Mouse (Mus musculus): ENCODE results near the gene Med7. TPM values are rescaled to one million over a fixed set of nuclear protein-coding genes. Genes with fewer than 3 reads are reported as not detected.
A peak's percentile ranks its signal among the peaks of the same experiment; 100 is the strongest.

Gene Med7
- polyA plus RNA-seq, 1 experiment = 121 TPM

- H3K4me3 ChIP-seq (replicated peaks) = peak within 1 kb of the TSS; percentile 24
- H3K27me3 ChIP-seq (replicated peaks) = peaks cover 20% of the 10 kb centered on the region
- H3K9me3 ChIP-seq = no peaks in the 10 kb centered on the region
- peaks cover 37% of the 10 kb centered on the region for H3K4me1 ChIP-seq
- H3K36me3 ChIP-seq (replicated peaks; ENCODE audit: low read length) = no peaks in the 10 kb centered on the region
- no peak for TF ChIP-seq GATA1 (IDR thresholded peaks at IDR 0.05; ENCODE audit: borderline replicate concordance, low read length)
- no peak for TF ChIP-seq FLI1 (IDR thresholded peaks at IDR 0.05; ENCODE audit: low read length)
These were observed 40.4 kb upstream of the Med7 start, which contains the start of gene Fam71b for GRCm38 (mm10) chr11:46396167-46396859. TSS of gene Fam71b (plus strand) at chr11:46396559.

- H3K27me3 ChIP-seq (replicated peaks) = peaks cover 24% of the 10 kb centered on the region
- no peak overlapping the region for H3K4me3 ChIP-seq (replicated peaks)
- TF ChIP-seq GATA1 (IDR thresholded peaks at IDR 0.05; ENCODE audit: borderline replicate concordance, low read length) = no peak
- no peak for TF ChIP-seq FLI1 (IDR thresholded peaks at IDR 0.05; ENCODE audit: low read length)
- no peaks in the 10 kb centered on the region for H3K9me3 ChIP-seq
- peaks cover 32% of the 10 kb centered on the region for H3K4me1 ChIP-seq
- no peaks in the 10 kb centered on the region for H3K36me3 ChIP-seq (replicated peaks; ENCODE audit: low read length)
These were observed 39.9 kb upstream of the Med7 start for GRCm38 (mm10) chr11:46396860-46397179.

- no peaks in the 10 kb centered on the region for H3K9me3 ChIP-seq
- no peaks in the 10 kb centered on the region for H3K36me3 ChIP-seq (replicated peaks; ENCODE audit: low read length)
- no peak overlapping the region for H3K4me3 ChIP-seq (replicated peaks)
- H3K4me1 ChIP-seq = peaks cover 23% of the 10 kb centered on the region
- H3K27me3 ChIP-seq (replicated peaks) = peaks cover 24% of the 10 kb centered on the region
- TF ChIP-seq GATA1 (IDR thresholded peaks at IDR 0.05; ENCODE audit: borderline replicate concordance, low read length) (no peak), FLI1 (IDR thresholded peaks at IDR 0.05; ENCODE audit: low read length) (no peak)
These were observed 38.8 kb upstream of the Med7 start for GRCm38 (mm10) chr11:46397900-46398299.

- no peak for TF ChIP-seq FLI1 (IDR thresholded peaks at IDR 0.05; ENCODE audit: low read length)
- no peak for TF ChIP-seq GATA1 (IDR thresholded peaks at IDR 0.05; ENCODE audit: borderline replicate concordance, low read length)
- H3K4me1 ChIP-seq = peaks cover 17% of the 10 kb centered on the region
These were observed 38.3 kb upstream of the Med7 start for GRCm38 (mm10) chr11:46398473-46398872.

GRCm38 (mm10) chr11:46398933-46399383, 37.8 kb upstream of the Med7 start:
- Histone ChIP-seq H3K36me3 (replicated peaks; ENCODE audit: low read length) (no peaks in the 10 kb centered on the region), H3K27me3 (replicated peaks) (peaks cover 26% of the 10 kb centered on the region), H3K9me3 (no peaks in the 10 kb centered on the region), H3K4me3 (replicated peaks) (no peak overlapping the region), H3K4me1 (peaks cover 13% of the 10 kb centered on the region)
- TF ChIP-seq FLI1 (IDR thresholded peaks at IDR 0.05; ENCODE audit: low read length) = no peak
- no peak for TF ChIP-seq GATA1 (IDR thresholded peaks at IDR 0.05; ENCODE audit: borderline replicate concordance, low read length)

More at GRCm38 (mm10) chr11:46398473-46398872, 38.3 kb upstream of the Med7 start:
- Histone ChIP-seq H3K4me3 (replicated peaks) (no peak overlapping the region), H3K27me3 (replicated peaks) (peaks cover 24% of the 10 kb centered on the region), H3K36me3 (replicated peaks; ENCODE audit: low read length) (no peaks in the 10 kb centered on the region), H3K9me3 (no peaks in the 10 kb centered on the region)

GRCm38 (mm10) chr11:46401555-46401954, 35.2 kb upstream of the Med7 start:
- Histone ChIP-seq H3K4me1 (peaks cover 6% of the 10 kb centered on the region), H3K4me3 (replicated peaks) (no peak overlapping the region), H3K9me3 (no peaks in the 10 kb centered on the region), H3K27me3 (replicated peaks) (peaks cover 31% of the 10 kb centered on the region), H3K36me3 (replicated peaks; ENCODE audit: low read length) (no peaks in the 10 kb centered on the region)
- TF ChIP-seq GATA1 (IDR thresholded peaks at IDR 0.05; ENCODE audit: borderline replicate concordance, low read length) (no peak), FLI1 (IDR thresholded peaks at IDR 0.05; ENCODE audit: low read length) (no peak)

GRCm38 (mm10) chr11:46404986-46405385, 31.7 kb upstream of the Med7 start:
- Histone ChIP-seq H3K9me3 (no peaks in the 10 kb centered on the region), H3K4me1 (peaks cover 2% of the 10 kb centered on the region; the same call in 1 of the 2 replicates), H3K27me3 (replicated peaks) (peaks cover 35% of the 10 kb centered on the region), H3K36me3 (replicated peaks; ENCODE audit: low read length) (no peaks in the 10 kb centered on the region), H3K4me3 (replicated peaks) (no peak overlapping the region)
- TF ChIP-seq FLI1 (IDR thresholded peaks at IDR 0.05; ENCODE audit: low read length) = no peak
- TF ChIP-seq GATA1 (IDR thresholded peaks at IDR 0.05; ENCODE audit: borderline replicate concordance, low read length) = no peak

- Histone ChIP-seq H3K27me3 (replicated peaks) (peaks cover 34% of the 10 kb centered on the region), H3K36me3 (replicated peaks; ENCODE audit: low read length) (no peaks in the 10 kb centered on the region), H3K4me3 (replicated peaks) (no peak overlapping the region), H3K9me3 (0 out of 2 replicates have a peak, but pooled peaks cover 3% of the 10 kb centered on the region), H3K4me1 (peaks cover 5% of the 10 kb centered on the region; the same call in 1 of the 2 replicates)
- no peak for TF ChIP-seq GATA1 (IDR thresholded peaks at IDR 0.05; ENCODE audit: borderline replicate concordance, low read length)
- TF ChIP-seq FLI1 (IDR thresholded peaks at IDR 0.05; ENCODE audit: low read length) = no peak
These were observed 30.0 kb upstream of the Med7 start for GRCm38 (mm10) chr11:46406721-46407120.

GRCm38 (mm10) chr11:46410018-46410563, 26.6 kb upstream of the Med7 start:
- Histone ChIP-seq H3K4me3 (replicated peaks) (no peak overlapping the region), H3K27me3 (replicated peaks) (peaks cover 23% of the 10 kb centered on the region), H3K4me1 (peaks cover 5% of the 10 kb centered on the region; the same call in 1 of the 2 replicates), H3K9me3 (0 out of 2 replicates have a peak, but pooled peaks cover 3% of the 10 kb centered on the region), H3K36me3 (replicated peaks; ENCODE audit: low read length) (no peaks in the 10 kb centered on the region)
- TF ChIP-seq GATA1 (IDR thresholded peaks at IDR 0.05; ENCODE audit: borderline replicate concordance, low read length) (no peak), FLI1 (IDR thresholded peaks at IDR 0.05; ENCODE audit: low read length) (no peak)

GRCm38 (mm10) chr11:46418438-46418837, 18.3 kb upstream of the Med7 start:
- no peak overlapping the region for H3K4me3 ChIP-seq (replicated peaks)
- no peaks in the 10 kb centered on the region for H3K36me3 ChIP-seq (replicated peaks; ENCODE audit: low read length)
- peaks cover 2% of the 10 kb centered on the region; the same call in 1 of the 2 replicates for H3K9me3 ChIP-seq
- TF ChIP-seq GATA1 (IDR thresholded peaks at IDR 0.05; ENCODE audit: borderline replicate concordance, low read length) (no peak), FLI1 (IDR thresholded peaks at IDR 0.05; ENCODE audit: low read length) (no peak)
- H3K4me1 ChIP-seq = no peaks in the 10 kb centered on the region
- no peaks in the 10 kb centered on the region for H3K27me3 ChIP-seq (replicated peaks)

All from megakaryocyte, embryonic 14.5 days (primary cell).